In genomic region chr16:4420298-4421054, GRCm38 (mm10) we compare ENCODE assay signal across 8 mouse cellular contexts. TPM values are rescaled to one million over a fixed set of nuclear protein-coding genes. Genes with fewer than 3 reads are reported as not detected.
DNase-seq lines count a peak whose midpoint lies in the region; ATAC-seq and TF ChIP-seq lines count a peak whose summit lies in the region.

Adcy9 (minus strand) TSS chr16:4420498.

- no peaks in the 10 kb centered on the region; the same call in 1 of the 2 replicates for H3K4me1 ChIP-seq in heart, embryonic 11.5 days (ENCODE audit: control insufficient read depth, insufficient read depth, low read length)
- peaks cover 18% of the 10 kb centered on the region for H3K4me1 ChIP-seq in kidney, embryonic 16.5 days (ENCODE audit: insufficient read depth, low read length)
- peaks cover 28% of the 10 kb centered on the region for H3K4me1 ChIP-seq in liver, adult 2 months (ENCODE audit: control insufficient read depth, insufficient read depth, low read length)

- peaks cover 23% of the 10 kb centered on the region for H3K79me2 ChIP-seq in liver, adult 2 months (ENCODE audit: control insufficient read depth, insufficient read depth, low read length)
- H3K79me2 ChIP-seq in myocyte (ENCODE audit: control insufficient read depth, insufficient read depth), result no peaks in the 10 kb centered on the region

- H3K4me2 ChIP-seq in heart, embryonic 11.5 days, result peak within 1 kb of the TSS; percentile 100
- H3K4me2 ChIP-seq in kidney, embryonic 16.5 days (replicated peaks; ENCODE audit: low read depth, low read length), result peak within 1 kb of the TSS; percentile 98
- H3K4me2 ChIP-seq in myocyte (ENCODE audit: low read depth), result peak within 1 kb of the TSS; percentile 79

- TF ChIP-seq CTCF in brain, embryonic 14.5 days (IDR thresholded peaks at IDR 0.05; ENCODE audit: borderline replicate concordance, extremely low read depth, insufficient read depth, insufficient read length), result no peak
- TF ChIP-seq CTCF in liver, adult 2 months (IDR thresholded peaks at IDR 0.05; ENCODE audit: low read depth, low read length), result no peak

- no peaks in the 10 kb centered on the region for H3K9me3 ChIP-seq in heart, embryonic 11.5 days (replicated peaks; ENCODE audit: control insufficient read depth, low read length)
- H3K9me3 ChIP-seq in kidney, embryonic 16.5 days (ENCODE audit: low read length), result no peaks in the 10 kb centered on the region

- H3K36me3 ChIP-seq in heart, embryonic 11.5 days (ENCODE audit: control insufficient read depth, insufficient read depth, low read length), result no peaks in the 10 kb centered on the region
- no peaks in the 10 kb centered on the region for H3K36me3 ChIP-seq in kidney, embryonic 16.5 days (ENCODE audit: insufficient read depth, low read length)
- no peaks in the 10 kb centered on the region for H3K36me3 ChIP-seq in liver, adult 2 months (ENCODE audit: control insufficient read depth, insufficient read depth, low read length)
- H3K36me3 ChIP-seq in myocyte (ENCODE audit: control insufficient read depth, insufficient read depth), result no peaks in the 10 kb centered on the region
- H3K36me3 ChIP-seq in splenic B cell, adult 2 months (ENCODE audit: control insufficient read depth, insufficient read depth, low read length, poor library complexity, severe bottlenecking), result no peaks in the 10 kb centered on the region

- peak within 1 kb of the TSS; percentile 94 for H3ac ChIP-seq in myocyte (ENCODE audit: control insufficient read depth, insufficient read length)

- peak within 1 kb of the TSS; percentile 74 for H3K4me3 ChIP-seq in heart, embryonic 11.5 days (ENCODE audit: low read depth, low read length)
- peak within 1 kb of the TSS; percentile 77 for H3K4me3 ChIP-seq in kidney, embryonic 16.5 days (ENCODE audit: low read length)
- peak within 1 kb of the TSS; percentile 71 for H3K4me3 ChIP-seq in liver, adult 2 months (ENCODE audit: insufficient read depth, low read depth, low read length)
- peak within 1 kb of the TSS; percentile 20 for H3K4me3 ChIP-seq in myocyte

- DNase-seq in CD4-positive helper T cell, adult 2 months (ENCODE audit: low read depth, low spot score), result peak; percentile 90
- DNase-seq in brain, embryonic 14.5 days (ENCODE audit: low read depth), result peak; percentile 95
- no peak for DNase-seq in liver, adult 2 months (ENCODE audit: extremely low read depth, low read depth, low spot score)
- peak; percentile 80 for DNase-seq in splenic B cell, adult 2 months (ENCODE audit: low read depth, low spot score)

- peak within 1 kb of the TSS; percentile 77 for H3K9ac ChIP-seq in heart, embryonic 11.5 days (ENCODE audit: low read depth, low read length)
- peak within 1 kb of the TSS; percentile 83 for H3K9ac ChIP-seq in kidney, embryonic 16.5 days (replicated peaks; ENCODE audit: low read length)
- H3K9ac ChIP-seq in liver, adult 2 months (ENCODE audit: low read depth, low read length), result peak within 1 kb of the TSS; percentile 97

- H3K27ac ChIP-seq in heart, embryonic 11.5 days (ENCODE audit: low read depth, low read length), result no peak within 1 kb of the TSS; the same call in 1 of the 2 replicates
- H3K27ac ChIP-seq in kidney, embryonic 16.5 days (ENCODE audit: low read length), result peak within 1 kb of the TSS; percentile 51
- peak within 1 kb of the TSS; percentile 72 for H3K27ac ChIP-seq in liver, adult 2 months (replicated peaks; ENCODE audit: insufficient read depth, low read depth, low read length)

- peak; percentile 76 for TF ChIP-seq POLR2A in brain, embryonic 14.5 days (IDR thresholded peaks at IDR 0.05; ENCODE audit: borderline replicate concordance, extremely low read depth, insufficient read depth, insufficient read length, poor library complexity, severe bottlenecking)
- TF ChIP-seq POLR2A in liver, adult 2 months (IDR thresholded peaks at IDR 0.05; ENCODE audit: extremely low read depth, insufficient read depth, low read length), result peak; percentile 48; the same call in 1 of the 2 replicates
- TF ChIP-seq POLR2A in myocyte (IDR thresholded peaks at IDR 0.05; ENCODE audit: insufficient read length, low read depth), result peak; percentile 71

- ATAC-seq in erythroblast, adult 5-6 weeks (replicated peaks; ENCODE audit: low FRiP score, poor library complexity, severe bottlenecking), result peak; percentile 85
- ATAC-seq in heart, embryonic 11.5 days (replicated peaks; ENCODE audit: insufficient number of reproducible peaks, low FRiP score, low TSS enrichment), result peak; percentile 94
- peak; percentile 96 for ATAC-seq in kidney, embryonic 16.5 days (ENCODE audit: low FRiP score, low TSS enrichment)

- peaks cover 40% of the 10 kb centered on the region for H3K27me3 ChIP-seq in heart, embryonic 11.5 days (ENCODE audit: control insufficient read depth, insufficient read depth, low read length)
- peaks cover 14% of the 10 kb centered on the region; the same call in 1 of the 2 replicates for H3K27me3 ChIP-seq in kidney, embryonic 16.5 days (ENCODE audit: insufficient read depth, low read length)
- H3K27me3 ChIP-seq in liver, adult 2 months (ENCODE audit: control insufficient read depth, insufficient read depth, low read length), result no peaks in the 10 kb centered on the region
- H3K27me3 ChIP-seq in myocyte (ENCODE audit: control insufficient read depth, insufficient read depth, insufficient read length), result no peaks in the 10 kb centered on the region
- H3K27me3 ChIP-seq in splenic B cell, adult 2 months (ENCODE audit: control insufficient read depth, insufficient read depth, low read length, poor library complexity, severe bottlenecking), result no peaks in the 10 kb centered on the region

- under 1% methylated on average over 51 of the region's 64 CpGs for WGBS in heart, embryonic 11.5 days (ENCODE audit: insufficient replicate concordance)
- 1% methylated on average over 26 of the region's 64 CpGs for WGBS in kidney, embryonic 16.5 days
- WGBS in liver, adult 2 months, result 3% methylated on average over 53 of the region's 64 CpGs

TF ChIP-seq in myocyte, 11 proteins besides CTCF, POLR2A, EP300 and RAD21:
- TF ChIP-seq POLR2AphosphoS2 (IDR thresholded peaks at IDR 0.05; ENCODE audit: insufficient read length, low read depth) (peak; percentile 74), MYOD1 (IDR thresholded peaks at IDR 0.05; ENCODE audit: control insufficient read depth in 1 of 3, insufficient read length in 2 of 3, low read depth in 2 of 3) (no peak)

RNA-seq across cellular contexts. Expression of gene Adcy9, which starts in this region (rescaled TPM):
- polyA plus RNA-seq in brain, embryonic 14.5 days (2012; rRNA removed), result 6.0 and 8.6 TPM in 2 replicates
- total RNA-seq in erythroblast, adult 5-6 weeks (2015; ENCODE audit: low replicate concordance), result 0.19 and 1.5 TPM in 2 replicates
- total RNA-seq in erythroblast, adult 5-6 weeks (2017; ENCODE audit: low replicate concordance), result 1.2 and 3.1 TPM in 2 replicates
- polyA plus RNA-seq in heart, embryonic 11.5 days (2014; fragmentation: Nextera tagmentation; extraction: Ambion mirVana), result 0.99 and 1.2 TPM in 2 replicates
- polyA plus RNA-seq in kidney, embryonic 16.5 days (2015; fragmentation: Nextera tagmentation; extraction: Ambion mirVana), result 1.0 and 1.1 TPM in 2 replicates
- 23.0 and 24.5 TPM in 2 replicates for total RNA-seq in liver, adult 2 months (2014; rRNA removed)
- polyA plus RNA-seq in liver, adult 2 months (2012; rRNA removed), result 10.0 and 15.0 TPM in 2 replicates
- polyA plus RNA-seq in myocyte (2012; fragmentation: generic; extraction: Trizol), result 4.6 TPM

Comparison
In these comparisons a context has a peak if more than half of its experiments do, and no peak if none do; other contexts are left out.
1. H3K4me3 ChIP-seq: peak in every context shown above with its lines; median percentile 77 in kidney, embryonic 16.5 days; 74 in heart, embryonic 11.5 days; 71 in liver, adult 2 months; 20 in myocyte.